Mouse (Mus musculus) adrenal gland, adult (tissue): ENCODE data around the gene Srp54c.

Experiments used
- DNase-seq, 2 experiments: peaks; one replicate each; pipeline ENCODE4 v3.0.0; 2022 to 2023; ENCODE audit warnings: low spot score in 1 of 2; ENCODE audit not compliant: inconsistent age in 2 of 2

The Srp54c gene

DNA sequence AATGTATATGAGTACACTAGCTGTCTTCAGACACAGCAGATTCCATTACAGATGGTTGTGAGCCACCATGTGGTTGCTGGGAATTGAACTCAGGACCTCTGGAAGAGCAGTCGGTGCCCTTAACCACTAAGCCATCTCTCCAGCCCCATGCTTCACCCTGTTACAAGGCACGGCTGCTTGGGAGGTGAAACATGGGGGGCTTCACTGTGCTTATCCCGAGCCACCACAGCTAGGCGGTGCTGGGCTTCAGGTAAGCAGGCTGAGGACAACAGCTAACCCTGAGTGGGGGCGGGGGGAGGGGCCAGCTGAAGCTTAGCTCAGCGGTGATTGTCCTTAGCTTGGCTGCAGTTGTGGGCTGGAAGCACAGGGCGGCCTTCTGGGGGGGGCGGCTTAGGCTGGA, 79.5 kb downstream of the Srp54c start:
- no peak for DNase-seq

DNA sequence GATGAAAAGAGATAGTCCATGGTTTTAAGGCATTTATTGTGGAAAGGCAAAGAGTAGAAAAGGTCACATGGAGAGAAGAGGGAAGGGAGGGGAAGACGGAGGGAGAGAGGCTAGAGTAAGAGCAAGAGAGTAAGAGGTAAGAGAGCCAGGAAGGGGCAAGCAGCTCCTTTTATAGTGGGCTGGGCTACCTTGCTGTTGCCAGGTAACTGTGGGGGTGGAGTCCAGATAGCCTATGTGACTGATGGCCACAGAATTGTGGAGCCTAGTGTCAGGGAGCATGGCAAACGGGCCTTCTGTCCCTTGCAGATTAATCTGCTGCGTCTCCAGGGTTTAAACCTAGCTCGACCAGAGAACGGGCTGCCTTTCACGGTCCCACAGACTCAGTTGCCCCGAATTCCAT, 81.9 kb downstream of the Srp54c start:
- DNase-seq = no peak
